Mouse (Mus musculus) olfactory bulb, adult 2 months (tissue): ENCODE measurements around the gene Lnpk. TPM values are rescaled to one million over a fixed set of nuclear protein-coding genes. Genes with fewer than 3 reads are reported as not detected.

ENCODE experiments used
- H3K27ac ChIP-seq: fragments of 200-500 bp; 2 replicates; pipeline ENCODE4 v1.5.1; 2012; ENCODE audit warnings: low read depth, low read length; ENCODE audit not compliant: insufficient read depth
- H3K4me1 ChIP-seq: fragments of 200-500 bp; 2 replicates; pipeline ENCODE4 v1.6.1; 2012; ENCODE audit warnings: low read length; ENCODE audit not compliant: control insufficient read depth, insufficient read depth
- H3K4me3 ChIP-seq: fragments of 200-500 bp; 2 replicates; pipeline ENCODE4 v1.5.1; 2012; ENCODE audit warnings: mild to moderate bottlenecking, low read depth, low read length, moderate library complexity; ENCODE audit not compliant: insufficient read depth
- CTCF ChIP-seq: fragments of 200-500 bp; IDR thresholded peaks from 2 replicates; pipeline ENCODE4 v1.5.1; 2012; ENCODE audit warnings: low read depth, mild to moderate bottlenecking, low read length, moderate library complexity; ENCODE audit not compliant: insufficient read depth
- POLR2A ChIP-seq: fragments of 200-500 bp; IDR thresholded peaks from 2 replicates; pipeline ENCODE4 v1.6.1; 2012; ENCODE audit warnings: mild to moderate bottlenecking, low read depth, low read length, moderate library complexity; ENCODE audit not compliant: insufficient read depth
- WGBS: fragments of 180-500 bp; shearing (Covaris S2); methylation state at CpG from one replicate; pipeline ENCODE4 v1.1.7; 2018; 5-methylcytosine and 5-hydroxymethylcytosine counted together
- polyA plus RNA-seq: library from polyadenylated mRNA; stranded (reverse); fragments of >200 nt; gene quantifications from 2 replicates; pipeline ENCODE4 v1.2.4, GENCODE M21; 2012; ENCODE audit warnings: low replicate concordance; ENCODE audit not compliant: missing spikeins, insufficient read depth, insufficient read length

Lnpk gene
- polyA plus RNA-seq, 1 experiment: not detected

DNA sequence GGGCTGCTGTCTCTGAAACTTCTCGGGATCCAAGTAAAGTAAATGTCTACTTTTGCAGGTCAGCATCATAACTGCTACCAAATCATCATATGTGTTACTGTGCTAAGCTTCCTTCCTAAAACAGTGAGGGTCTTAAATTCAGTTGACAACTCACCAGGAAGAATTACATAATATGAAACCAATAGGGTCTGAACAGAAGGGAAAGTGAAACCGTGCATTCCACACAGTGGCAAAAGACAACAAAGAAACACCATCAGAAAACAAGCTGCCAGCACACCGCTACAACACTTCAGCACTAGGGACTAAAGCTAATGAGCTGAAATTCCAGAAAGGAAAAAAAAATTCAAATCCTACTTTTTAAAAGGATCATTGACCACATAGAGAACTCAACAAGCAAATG lies 17.9 kb upstream of the Lnpk start:
- Histone ChIP-seq H3K27ac (no peak overlapping the region), H3K4me3 (no peak overlapping the region), H3K4me1 (no peaks in the 10 kb centered on the region)
- WGBS: 57% methylated on average over 3 of the region's 3 CpGs
- TF ChIP-seq CTCF (no peak), POLR2A (no peak)

DNA sequence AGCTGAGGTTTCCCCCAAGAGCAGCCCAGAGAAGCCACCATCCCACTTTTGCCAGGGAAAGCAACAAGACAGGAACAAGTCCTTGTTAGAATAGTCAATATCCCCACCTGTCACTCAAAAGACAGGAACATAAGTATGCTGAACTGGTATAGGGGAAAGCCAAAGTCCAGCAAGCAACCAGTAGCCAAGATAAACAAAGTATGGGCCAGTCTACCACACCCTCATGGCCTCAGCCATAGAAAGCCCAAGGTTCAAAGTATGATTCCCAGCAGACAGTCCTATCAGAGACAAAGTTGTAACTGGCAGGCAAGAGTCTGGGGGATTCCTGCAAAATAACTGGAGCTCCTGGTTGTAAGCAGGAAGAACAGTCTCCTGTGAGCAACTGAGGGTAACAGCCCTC lies 16.9 kb upstream of the Lnpk start:
- Histone ChIP-seq H3K4me3 (no peak overlapping the region), H3K4me1 (no peaks in the 10 kb centered on the region), H3K27ac (no peak overlapping the region)
- no peak for TF ChIP-seq CTCF
- TF ChIP-seq POLR2A: no peak

DNA sequence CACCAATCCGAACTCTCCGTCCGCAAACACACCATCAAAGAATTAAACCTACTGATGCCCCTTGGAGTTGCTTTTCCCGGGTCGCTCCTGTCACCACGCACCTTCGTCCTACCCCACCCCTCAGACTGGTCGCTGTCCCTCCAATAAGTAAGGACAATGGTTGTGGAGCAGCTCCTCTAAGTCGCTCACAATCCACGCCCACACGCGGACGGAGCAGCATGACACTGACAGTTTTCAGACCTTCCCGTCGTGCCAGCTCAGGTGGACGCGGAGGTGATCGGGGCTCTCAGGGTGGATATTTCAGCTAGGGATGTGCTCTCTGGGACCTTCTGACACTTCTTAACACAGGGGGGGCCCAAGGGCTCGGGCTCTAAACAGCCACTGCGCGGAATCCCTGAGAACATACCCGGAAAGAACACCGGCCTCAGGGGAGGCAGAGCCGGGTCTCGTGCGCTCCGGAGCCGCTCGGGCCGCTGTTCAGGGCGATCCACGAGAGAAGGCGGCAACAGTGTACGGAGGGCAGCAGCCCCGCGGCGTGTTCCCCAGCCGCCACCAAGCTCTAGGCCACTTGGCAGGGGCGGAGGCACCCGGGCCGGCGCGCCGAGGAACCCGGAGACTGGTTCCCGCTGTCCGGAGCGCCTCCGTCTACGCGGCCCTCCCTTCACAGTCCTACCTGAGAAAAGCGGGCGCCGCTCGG lies 941 bp downstream of the Lnpk start:
- Histone ChIP-seq H3K27ac (0 out of 2 replicates have a peak overlapping the region, but pooled peaks have one; percentile 16), H3K4me3 (peak overlapping the region; percentile 91), H3K4me1 (no peaks in the 10 kb centered on the region)
- no peak for TF ChIP-seq POLR2A
- TF ChIP-seq CTCF: no peak
- WGBS: under 1% methylated on average over 55 of the region's 55 CpGs

DNA sequence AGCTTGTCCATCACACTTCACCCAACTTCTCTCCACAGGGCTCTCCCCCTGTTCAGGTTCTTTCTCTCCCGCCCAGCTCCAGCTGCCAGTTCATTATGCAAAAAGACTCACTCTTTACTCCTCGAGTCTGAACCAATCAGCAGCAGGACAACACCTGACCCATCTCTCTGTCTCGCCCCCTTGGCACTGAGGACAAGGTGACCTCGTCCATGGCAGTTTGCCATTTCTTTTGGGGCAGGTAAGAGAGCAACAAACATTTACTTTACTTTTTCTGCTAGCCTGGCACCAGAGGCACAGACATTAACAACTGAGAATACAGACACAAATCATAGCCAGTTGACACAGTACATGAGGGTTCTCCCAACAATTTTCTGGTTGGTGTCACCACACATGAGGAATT lies 8.8 kb downstream of the Lnpk start:
- H3K4me1 ChIP-seq: no peaks in the 10 kb centered on the region
- TF ChIP-seq POLR2A (no peak), CTCF (no peak)
- no peak overlapping the region for H3K27ac ChIP-seq
- H3K4me3 ChIP-seq: no peak overlapping the region
- 67% methylated on average over 4 of the region's 4 CpGs for WGBS

DNA sequence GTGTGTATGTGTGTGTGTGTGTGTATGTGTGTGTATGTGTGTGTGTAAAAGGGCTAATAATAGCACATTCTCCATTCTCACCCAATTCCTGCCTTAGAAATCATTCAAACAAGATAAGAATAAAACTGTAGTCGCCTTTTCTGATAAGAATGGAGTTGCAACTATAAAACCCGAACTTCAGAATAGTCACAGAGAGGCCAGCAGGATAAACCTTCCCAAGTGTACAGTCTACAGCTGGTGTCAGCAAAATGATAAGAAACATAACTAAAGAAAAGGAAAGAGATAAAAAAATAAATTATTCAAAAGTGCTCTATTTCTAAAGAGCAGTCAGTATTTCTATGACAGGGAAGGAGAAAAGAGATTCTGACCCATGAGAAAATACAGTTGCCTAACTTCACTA lies 19.4 kb downstream of the Lnpk start:
- H3K4me1 ChIP-seq: no peaks in the 10 kb centered on the region
- 81% methylated on average over 2 of the region's 2 CpGs for WGBS
- H3K4me3 ChIP-seq: no peak overlapping the region
- H3K27ac ChIP-seq: no peak overlapping the region
- TF ChIP-seq POLR2A (no peak), CTCF (no peak)

DNA sequence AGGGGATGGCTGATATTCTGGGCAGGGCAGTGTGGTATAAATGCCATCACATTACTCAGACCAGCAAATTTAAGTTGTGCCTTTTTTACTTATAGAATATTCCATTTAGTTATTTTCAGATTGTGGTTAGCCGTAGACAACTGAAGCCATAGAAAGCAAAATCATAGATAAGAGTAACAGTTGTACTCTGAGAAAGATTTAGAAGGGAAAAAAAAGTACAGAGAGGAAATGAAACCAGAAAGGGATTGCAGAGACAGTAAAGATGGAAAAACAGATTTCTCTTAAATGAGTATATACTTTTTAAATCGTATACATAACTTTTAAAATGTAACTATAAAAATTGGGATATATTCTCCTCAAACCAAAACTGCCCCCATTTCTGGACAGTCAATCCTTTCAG lies 20.1 kb downstream of the Lnpk start:
- TF ChIP-seq CTCF (no peak), POLR2A (no peak)
- 97% methylated on average over 2 of the region's 2 CpGs for WGBS
- Histone ChIP-seq H3K4me3 (no peak overlapping the region), H3K4me1 (no peaks in the 10 kb centered on the region), H3K27ac (no peak overlapping the region)

DNA sequence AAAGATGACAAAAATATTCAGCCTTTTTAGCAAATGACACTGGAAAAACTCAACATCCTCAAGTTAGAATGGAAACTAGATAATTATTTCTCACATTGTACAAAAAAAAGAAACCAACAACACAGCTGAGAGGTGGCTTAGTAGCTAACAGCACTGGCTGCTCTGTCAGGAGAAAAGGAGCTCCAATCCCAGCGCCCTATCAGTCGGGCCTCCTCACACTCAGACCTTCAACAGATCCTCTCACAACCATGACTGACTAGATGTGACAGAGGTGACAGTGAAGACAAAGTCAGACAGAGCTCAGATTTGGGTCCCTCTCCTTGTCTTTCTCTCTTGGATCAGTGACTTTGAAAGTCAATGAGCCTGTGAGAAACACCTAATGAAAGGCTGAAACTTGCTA lies 21.8 kb downstream of the Lnpk start:
- TF ChIP-seq POLR2A: no peak
- no peak for TF ChIP-seq CTCF
- 85% methylated on average over 2 of the region's 2 CpGs for WGBS
- no peaks in the 10 kb centered on the region for H3K4me1 ChIP-seq
- H3K4me3 ChIP-seq: no peak overlapping the region
- H3K27ac ChIP-seq: no peak overlapping the region

DNA sequence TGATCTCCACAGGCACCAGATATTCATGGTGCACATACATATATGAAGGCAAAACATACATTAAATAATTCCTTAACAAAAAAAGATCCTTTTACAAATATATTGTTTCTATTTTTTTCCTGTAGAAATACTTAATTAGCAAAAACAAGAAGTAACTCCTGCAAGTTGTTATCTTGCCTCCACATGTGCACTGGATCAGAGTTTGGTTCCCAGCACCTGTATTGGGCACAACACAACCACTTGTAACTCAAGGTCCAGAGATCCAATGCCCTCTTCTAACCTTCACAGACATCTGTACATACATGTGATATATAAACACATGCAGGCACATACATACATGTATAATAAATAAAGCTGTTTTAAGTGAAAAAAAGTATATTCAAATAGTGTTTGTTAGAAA lies 27.3 kb downstream of the Lnpk start:
- Histone ChIP-seq H3K27ac (no peak overlapping the region), H3K4me3 (no peak overlapping the region), H3K4me1 (no peaks in the 10 kb centered on the region)
- TF ChIP-seq CTCF (no peak), POLR2A (no peak)

DNA sequence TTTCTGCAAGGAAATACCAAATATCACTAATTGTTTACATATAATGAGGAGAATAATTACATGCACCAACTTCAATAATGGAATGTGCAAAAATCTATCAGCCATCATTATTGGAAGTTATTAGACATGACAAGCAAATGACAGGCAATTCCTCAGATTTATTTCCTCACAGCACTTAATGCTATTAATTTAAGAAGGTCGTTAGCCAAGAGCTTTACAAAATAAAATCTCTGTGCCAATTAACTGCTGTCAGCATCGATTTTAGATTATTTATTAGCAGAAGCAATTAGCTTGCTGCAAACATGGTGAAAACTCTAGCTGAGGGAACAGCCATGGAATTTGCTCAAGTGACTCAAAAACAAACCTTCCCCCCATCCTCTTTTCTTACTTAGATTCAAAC lies 30.9 kb downstream of the Lnpk start:
- TF ChIP-seq CTCF (no peak), POLR2A (no peak)
- Histone ChIP-seq H3K4me1 (no peaks in the 10 kb centered on the region), H3K27ac (no peak overlapping the region), H3K4me3 (no peak overlapping the region)
- WGBS: 29% methylated on average over 2 of the region's 2 CpGs

DNA sequence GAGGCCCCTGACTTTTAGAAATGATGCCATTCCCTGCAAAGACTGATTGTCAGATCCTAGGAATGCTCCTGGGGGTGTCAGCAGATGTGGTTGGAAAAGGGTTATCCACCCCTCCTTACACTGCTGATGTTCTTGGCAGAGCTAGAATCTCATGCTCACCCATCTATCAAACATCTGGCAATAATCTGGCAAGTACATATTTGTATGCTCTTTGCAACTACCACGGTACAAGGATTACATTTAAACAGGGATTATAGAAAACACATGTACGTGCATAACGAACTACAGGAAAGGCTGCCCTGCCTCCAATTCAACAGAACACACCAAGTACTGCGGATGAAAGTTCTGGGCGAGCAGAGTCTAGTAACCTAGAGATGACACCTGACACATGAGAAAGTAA lies 70.9 kb downstream of the Lnpk start:
- H3K4me3 ChIP-seq: no peak overlapping the region
- H3K27ac ChIP-seq: no peak overlapping the region
- WGBS: 90% methylated on average over 5 of the region's 5 CpGs
- H3K4me1 ChIP-seq: no peaks in the 10 kb centered on the region; the same call in 1 of the 2 replicates
- TF ChIP-seq POLR2A (no peak), CTCF (no peak)
